Mouse (Mus musculus) adrenal gland, adult 2 months (tissue): ENCODE results near the gene Retnla. TPM values are rescaled to one million over a fixed set of nuclear protein-coding genes. Genes with fewer than 3 reads are reported as not detected.

Experiments used
- polyA plus RNA-seq: library from polyadenylated mRNA; depleted of rRNA; stranded (reverse); fragments of >200 nt; gene quantifications from 2 replicates; pipeline ENCODE4 v1.2.3, GENCODE M21; 2012; rRNA removed
- total RNA-seq, 2 experiments: library from RNA; stranded (reverse); gene quantifications; 2 replicates each; pipeline ENCODE4 v1.2.3; 2021

The Retnla gene
- total and polyA plus RNA-seq, 3 experiments = 14.5 to 36.5 (median 23.0) TPM

Other genes starting within 250 kb of the Retnla start
- not detected for gene Trat1, start 70.5 kb upstream of the Retnla start, total RNA-seq
- gene Trat1, start 70.5 kb upstream of the Retnla start, polyA plus RNA-seq = not detected in 2 replicates
- gene Retnlb, start 25.7 kb upstream of the Retnla start, total RNA-seq = not detected
- not detected in 2 replicates for gene Retnlb, start 25.7 kb upstream of the Retnla start, polyA plus RNA-seq
- gene Retnlg, start 30.1 kb downstream of the Retnla start, total RNA-seq = 1 to 10 TPM in 1 of 2 experiments, under 1 TPM in 1; 0.73 to 1.4 TPM
- gene Retnlg, start 30.1 kb downstream of the Retnla start, polyA plus RNA-seq = 0.44 TPM in 1 of 2 replicates, not detected in the other
- gene Dzip3, start 151.6 kb downstream of the Retnla start, total RNA-seq = 10 to 100 TPM; 17.0 to 23.9 TPM
- 1.3 and 2.1 TPM in 2 replicates for gene Dzip3, start 151.6 kb downstream of the Retnla start, polyA plus RNA-seq
- gene Cip2a, start 151.6 kb downstream of the Retnla start, total RNA-seq = 1 to 10 TPM; 1.2 to 1.9 TPM
- gene Cip2a, start 151.6 kb downstream of the Retnla start, polyA plus RNA-seq = 0.07 and 0.30 TPM in 2 replicates
- gene Myh15, start 214.9 kb downstream of the Retnla start, total RNA-seq = not detected
- gene Myh15, start 214.9 kb downstream of the Retnla start, polyA plus RNA-seq = not detected in 2 replicates